Mouse (Mus musculus) ES-Bruce4 (cell line): ENCODE results near the gene Gm3402. TPM values are rescaled to one million over a fixed set of nuclear protein-coding genes. Genes with fewer than 3 reads are reported as not detected.
"Not testable (repeated sequence)": the region's sequence is repeated elsewhere in the genome, so short reads cannot be mapped to it uniquely, and the experiment has no call there.

Source experiments
- H3K27ac ChIP-seq: 2 replicates; pipeline ENCODE4 v1.5.1; 2012; ENCODE audit warnings: low read length, inconsistent platforms; ENCODE audit not compliant: insufficient read depth
- H3K27me3 ChIP-seq: 2 replicates; pipeline ENCODE4 v1.6.1; 2012; ENCODE audit warnings: mild to moderate bottlenecking, low read length, inconsistent platforms; ENCODE audit not compliant: control insufficient read depth, poor library complexity, insufficient read depth, severe bottlenecking
- H3K36me3 ChIP-seq: 2 replicates; pipeline ENCODE4 v1.6.1; 2012; ENCODE audit warnings: inconsistent platforms, mild to moderate bottlenecking, low read length, moderate library complexity; ENCODE audit not compliant: control insufficient read depth, poor library complexity, insufficient read depth, severe bottlenecking
- H3K4me1 ChIP-seq: one replicate; pipeline ENCODE4 v1.8.1; 2011; ENCODE audit warnings: low read length; ENCODE audit not compliant: control insufficient read depth, insufficient read depth
- H3K4me3 ChIP-seq: 2 replicates; pipeline ENCODE4 v1.5.1; 2011; ENCODE audit warnings: low read depth, mild to moderate bottlenecking, low read length
- H3K9ac ChIP-seq: 2 replicates; pipeline ENCODE4 v1.6.1; 2012; ENCODE audit warnings: low read depth, mild to moderate bottlenecking, inconsistent platforms; ENCODE audit not compliant: poor library complexity, severe bottlenecking
- H3K9me3 ChIP-seq: replicated peaks from 2 replicates; pipeline ENCODE4 v1.6.1; 2012; ENCODE audit warnings: mild to moderate bottlenecking, low read length, inconsistent platforms; ENCODE audit not compliant: control insufficient read depth, poor library complexity, insufficient read depth, severe bottlenecking
- CTCF ChIP-seq: IDR thresholded peaks from one replicate; pipeline ENCODE4 v1.8.1; 2011; ENCODE audit warnings: low read depth, low read length
- EP300 ChIP-seq: IDR thresholded peaks from 2 replicates; pipeline ENCODE4 v1.6.1; 2011; ENCODE audit warnings: low read depth, low read length; ENCODE audit not compliant: insufficient read depth
- POLR2A ChIP-seq: IDR thresholded peaks from one replicate; pipeline ENCODE4 v1.8.1; 2011; ENCODE audit warnings: low read length; ENCODE audit not compliant: insufficient read depth
- polyA plus RNA-seq: library from polyadenylated mRNA; stranded (reverse); fragments of >200 nt; gene quantifications from 2 replicates; pipeline ENCODE4 v1.2.4, GENCODE M21; 2011; ENCODE audit warnings: low read depth; ENCODE audit not compliant: missing spikeins, insufficient read depth, insufficient read length

Gene Gm3402
- polyA plus RNA-seq, result not detected in 2 replicates

DNA sequence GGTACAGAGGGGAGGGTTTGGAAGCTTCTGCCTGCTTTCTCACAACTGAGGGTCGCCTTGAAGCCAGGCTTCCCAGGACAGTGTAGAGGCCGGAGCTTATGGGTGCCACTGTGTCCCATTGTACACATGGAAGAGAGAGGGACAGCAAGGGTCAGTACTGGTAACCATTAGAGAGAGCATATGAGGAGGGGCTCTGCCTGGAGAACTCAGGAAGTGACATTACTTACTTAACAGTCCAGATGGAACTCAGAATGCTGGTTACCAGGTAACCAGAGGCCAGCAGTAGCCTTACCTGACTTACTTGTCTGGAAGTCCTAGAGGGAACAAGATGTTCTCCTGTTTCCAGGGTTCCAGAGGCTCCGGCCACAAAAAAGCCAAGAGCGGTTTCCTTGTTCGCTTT lies at the start of gene Gm3402:
Gm3402 (plus strand) TSS at position 301 of the 400 bp plus-strand sequence.
- H3K4me3 ChIP-seq, H3K9me3 ChIP-seq, H3K9ac ChIP-seq, H3K27me3 ChIP-seq, H3K27ac ChIP-seq, H3K36me3 ChIP-seq, H3K4me1 ChIP-seq: not testable (repeated sequence)

DNA sequence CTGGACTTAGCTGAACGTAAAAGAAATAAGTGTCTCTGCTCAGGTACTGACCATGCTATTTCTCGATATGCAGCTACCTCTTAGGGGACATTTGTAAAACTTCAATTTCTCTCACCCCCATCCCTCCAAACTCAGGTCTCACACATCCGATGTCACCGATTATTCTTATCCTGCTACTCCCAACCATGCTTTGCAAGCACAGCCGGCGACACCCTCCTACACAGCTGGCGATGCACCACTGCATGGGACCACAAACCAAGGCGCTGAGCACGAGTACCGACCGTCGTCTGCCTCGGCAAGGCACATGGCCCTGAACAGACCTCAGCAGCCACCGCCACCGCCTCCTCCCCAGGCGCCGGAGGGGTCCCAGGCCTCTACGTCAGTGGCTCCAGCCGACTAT lies 47.3 kb upstream of the Gm3402 start:
- TF ChIP-seq POLR2A (no peak), EP300 (no peak), CTCF (no peak)
- Histone ChIP-seq H3K4me3 (no peak overlapping the region), H3K27me3 (no peaks in the 10 kb centered on the region), H3K9me3 (no peaks in the 10 kb centered on the region), H3K27ac (no peak overlapping the region), H3K9ac (no peak overlapping the region), H3K4me1 (peaks cover under 1% of the 10 kb centered on the region), H3K36me3 (peaks cover 15% of the 10 kb centered on the region)

DNA sequence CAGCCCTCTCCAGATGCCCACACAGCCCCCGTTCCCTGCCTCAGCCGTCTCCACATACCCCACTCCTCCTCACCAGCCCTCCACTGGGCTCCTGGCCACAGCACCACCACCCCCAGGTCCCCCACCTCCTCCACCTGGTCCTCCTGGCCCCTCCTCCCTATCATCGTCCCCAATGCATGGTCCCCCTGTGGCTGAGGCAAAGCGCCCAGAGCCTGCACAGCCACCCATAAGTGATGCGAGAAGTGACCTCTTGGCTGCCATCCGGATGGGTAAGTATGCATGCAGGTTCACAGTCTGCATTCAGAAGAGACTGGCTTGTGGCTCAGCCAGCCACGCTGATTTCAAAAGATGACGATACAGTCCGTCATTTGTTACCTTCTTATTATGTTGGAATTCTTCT lies 45.6 kb upstream of the Gm3402 start:
- H3K27me3 ChIP-seq, result no peaks in the 10 kb centered on the region
- TF ChIP-seq POLR2A (no peak), EP300 (no peak)
- no peaks in the 10 kb centered on the region for H3K4me1 ChIP-seq
- no peaks in the 10 kb centered on the region for H3K9me3 ChIP-seq
- H3K9ac ChIP-seq, result no peak overlapping the region
- no peak overlapping the region for H3K27ac ChIP-seq
- no peak overlapping the region for H3K4me3 ChIP-seq
- H3K36me3 ChIP-seq, result peaks cover 7% of the 10 kb centered on the region

DNA sequence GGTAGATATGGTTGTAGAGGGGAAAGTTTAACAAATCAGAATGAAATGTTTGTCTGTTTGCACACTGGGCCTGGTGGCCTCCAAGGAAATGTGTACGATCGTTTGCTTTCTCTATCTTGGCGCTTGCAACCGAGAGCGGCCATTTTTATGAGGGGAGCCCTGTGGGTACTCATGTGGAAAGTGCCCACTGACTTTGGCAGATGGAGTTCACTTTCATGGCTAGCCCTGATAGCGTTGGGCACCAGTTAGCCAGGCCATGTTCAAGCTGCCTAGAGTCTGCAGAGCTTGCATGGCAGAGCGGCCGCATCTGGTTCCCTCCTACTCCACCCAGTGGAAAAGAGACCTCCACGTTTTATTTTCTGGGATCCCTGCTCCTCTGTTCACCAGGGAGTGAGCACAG lies 43.1 kb upstream of the Gm3402 start:
- TF ChIP-seq POLR2A, result no peak
- TF ChIP-seq CTCF, result no peak
- no peak for TF ChIP-seq EP300
- Histone ChIP-seq H3K36me3 (peaks cover 7% of the 10 kb centered on the region), H3K4me3 (no peak overlapping the region), H3K27ac (no peak overlapping the region), H3K9ac (no peak overlapping the region), H3K27me3 (no peaks in the 10 kb centered on the region), H3K4me1 (no peaks in the 10 kb centered on the region), H3K9me3 (no peaks in the 10 kb centered on the region)

DNA sequence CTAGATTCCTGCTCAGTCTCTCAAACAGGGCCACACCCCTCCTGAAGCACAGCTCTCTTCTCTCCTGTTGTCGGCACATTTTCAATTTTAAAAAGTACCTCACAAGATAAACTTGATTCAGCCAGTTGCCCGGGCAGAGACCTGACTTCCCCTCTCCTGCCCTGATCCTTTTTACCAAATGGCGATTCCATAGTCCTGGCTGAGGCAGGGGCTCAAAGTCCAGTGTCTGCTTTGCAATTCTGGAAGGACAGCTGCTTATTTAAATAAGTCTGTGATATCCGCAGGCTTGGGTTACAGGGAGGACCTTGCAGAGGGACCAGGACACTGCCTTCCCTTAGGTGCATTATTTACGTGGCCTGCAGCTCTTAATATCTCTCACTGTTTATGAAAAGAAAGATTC lies 42.6 kb upstream of the Gm3402 start:
- Histone ChIP-seq H3K27me3 (no peaks in the 10 kb centered on the region), H3K9me3 (no peaks in the 10 kb centered on the region), H3K9ac (no peak overlapping the region), H3K4me3 (no peak overlapping the region), H3K36me3 (peaks cover 7% of the 10 kb centered on the region), H3K4me1 (no peaks in the 10 kb centered on the region), H3K27ac (no peak overlapping the region)
- TF ChIP-seq CTCF (no peak), EP300 (no peak)

DNA sequence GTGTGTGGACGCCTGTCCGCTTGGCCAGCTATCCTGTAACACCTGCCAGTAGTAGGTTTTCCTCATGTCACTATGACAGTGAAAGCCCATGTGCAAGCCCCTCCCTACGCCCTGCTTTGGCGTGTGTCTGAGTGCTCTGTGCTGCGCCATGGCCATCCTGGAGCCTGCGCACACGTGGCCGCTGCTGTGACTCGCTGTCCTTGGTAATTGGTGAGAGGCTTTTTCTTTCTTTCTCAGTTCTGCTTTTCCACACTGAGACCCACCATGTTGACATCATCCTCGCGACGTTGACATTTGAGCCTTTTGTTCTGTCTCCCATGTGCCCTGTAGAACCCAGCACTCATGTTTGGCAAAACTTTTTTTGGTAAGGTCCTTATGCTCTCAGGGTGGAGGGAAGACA lies 42.1 kb upstream of the Gm3402 start:
- Histone ChIP-seq H3K27me3 (no peaks in the 10 kb centered on the region), H3K27ac (no peak overlapping the region), H3K9ac (no peak overlapping the region), H3K4me1 (no peaks in the 10 kb centered on the region), H3K4me3 (no peak overlapping the region), H3K36me3 (peaks cover 5% of the 10 kb centered on the region), H3K9me3 (no peaks in the 10 kb centered on the region)
- TF ChIP-seq POLR2A, result no peak
- no peak for TF ChIP-seq CTCF
- TF ChIP-seq EP300, result no peak
